Mouse (Mus musculus): ENCODE measurements around the gene Tpm1.
A peak's percentile ranks its signal among the peaks of the same experiment; 100 is the strongest.

Tpm1 gene

GRCm38 (mm10) chr9:67045966-67046602 lies 3.1 kb downstream of the Tpm1 start:
- DNase-seq = no peak

DNA sequence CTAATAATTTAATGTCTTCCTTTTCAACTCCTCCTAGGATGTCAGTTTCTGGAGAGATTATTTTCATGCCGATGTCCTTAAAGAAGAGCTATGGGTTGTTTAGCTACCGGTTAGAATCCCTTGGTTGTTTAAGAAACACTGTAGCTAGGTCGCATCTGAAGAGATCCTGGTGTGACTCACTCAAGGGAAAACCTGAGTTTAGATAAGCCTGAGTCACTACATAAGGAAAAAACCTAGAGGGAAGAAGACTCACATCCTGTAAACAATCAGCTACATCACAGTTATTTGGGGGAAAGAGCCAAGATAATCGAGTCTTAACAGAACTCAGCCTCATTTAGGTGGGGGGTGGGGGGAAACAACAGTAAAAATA lies 3.9 kb downstream of the Tpm1 start:
- DNase-seq = no peak

GRCm38 (mm10) chr9:67044551-67045305 lies 4.5 kb downstream of the Tpm1 start:
- DNase-seq = peak; percentile 68

DNA sequence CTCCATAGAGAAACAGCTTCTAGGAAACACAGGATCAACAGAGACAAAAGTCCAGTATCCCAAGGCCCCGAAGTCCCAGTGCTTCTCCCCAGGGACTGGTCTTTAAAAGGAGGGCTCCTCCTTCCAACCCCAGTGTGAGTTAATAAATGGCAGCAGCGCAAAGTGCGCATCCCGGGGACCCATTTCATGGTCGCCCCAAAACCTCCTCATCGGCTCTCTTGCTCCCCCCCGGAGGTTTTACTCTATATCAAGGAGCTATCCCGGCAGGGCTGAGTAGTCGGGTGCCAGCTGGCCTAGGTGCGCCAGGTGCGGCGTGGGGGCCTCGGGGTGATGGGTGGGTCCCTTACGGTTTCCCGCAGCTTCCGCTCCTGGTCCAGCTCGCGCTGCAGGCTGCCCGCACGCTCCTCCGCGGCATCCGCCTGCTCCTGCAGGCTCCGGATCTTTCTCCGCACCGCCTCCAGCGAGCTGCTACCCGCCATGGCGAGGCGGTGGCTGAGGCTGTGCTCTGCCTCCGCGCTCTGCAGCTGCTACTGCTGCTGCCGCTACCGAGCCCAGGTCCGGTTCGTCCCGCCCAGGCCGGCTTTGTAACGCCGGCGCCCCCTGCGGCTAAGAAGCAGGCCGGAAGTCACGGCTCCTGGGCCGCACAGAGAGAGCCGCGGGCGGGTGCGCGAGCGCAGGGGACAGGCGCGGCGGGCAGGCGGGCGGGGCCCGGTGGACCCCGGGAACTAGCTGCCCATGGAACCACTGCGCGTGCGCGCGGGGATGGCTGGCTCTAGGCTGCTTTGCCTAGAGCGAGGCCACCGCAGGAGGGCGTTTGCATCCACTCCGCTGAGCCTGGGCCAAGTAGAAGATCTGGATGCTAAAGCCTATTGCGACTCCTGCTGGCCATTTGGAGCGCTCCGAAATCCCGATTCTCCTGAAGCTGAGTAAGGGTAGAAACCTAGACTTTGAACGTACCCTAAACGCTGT lies 5.7 kb downstream of the Tpm1 start:
- DNase-seq = peak; percentile 100

GRCm38 (mm10) chr9:67042813-67043207 lies 6.4 kb downstream of the Tpm1 start:
- no peak for DNase-seq

DNA sequence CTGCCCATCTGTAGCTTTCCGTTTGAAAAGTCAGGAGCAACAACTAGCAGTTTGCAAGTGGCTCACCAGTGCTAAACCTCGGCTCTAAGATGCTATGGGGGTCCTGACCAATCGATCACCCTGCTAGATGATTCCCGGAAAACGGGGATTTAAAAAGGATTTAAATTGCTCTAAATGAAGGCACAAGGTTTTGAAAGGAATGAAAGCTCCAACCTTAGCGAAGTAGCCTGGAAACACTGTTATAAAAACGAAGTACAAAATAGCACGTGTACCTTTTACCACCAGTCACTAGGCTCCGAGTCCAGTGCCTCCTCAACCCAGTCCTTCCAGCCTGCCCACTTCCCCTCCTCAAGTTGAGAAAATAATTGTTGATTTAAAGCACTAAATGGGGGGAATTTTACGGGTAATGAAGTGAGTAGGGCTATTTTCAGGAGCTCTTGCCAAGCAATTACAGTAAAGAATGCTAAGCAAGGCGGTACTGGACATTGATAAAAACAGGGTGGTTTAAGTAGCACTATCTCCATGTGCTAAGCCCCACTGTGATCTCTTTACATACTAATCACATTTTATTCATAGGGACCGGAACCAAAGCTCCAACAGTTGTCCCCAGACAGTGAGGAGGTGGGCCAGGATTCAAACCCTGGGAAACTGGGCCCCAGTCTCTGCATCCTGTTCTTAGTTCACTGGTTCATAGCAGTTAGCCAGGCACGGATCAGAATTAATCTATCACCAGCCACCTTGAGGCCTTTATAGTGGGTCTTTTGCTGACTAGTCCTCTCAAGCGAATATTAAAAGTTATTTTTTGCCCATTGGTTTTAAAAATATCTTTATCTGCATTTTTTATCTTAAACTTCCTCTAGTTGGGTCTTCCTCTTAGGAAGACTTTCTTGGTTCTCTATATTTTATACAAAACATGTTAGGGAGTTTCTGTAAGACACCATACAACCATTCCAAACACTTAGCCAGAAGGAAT lies 7.1 kb downstream of the Tpm1 start:
- DNase-seq = no peak

- no peak for DNase-seq
Observed at GRCm38 (mm10) chr9:67040963-67041839, 8.0 kb downstream of the Tpm1 start.

- DNase-seq = no peak
Observed at GRCm38 (mm10) chr9:67039867-67040266, 9.3 kb downstream of the Tpm1 start.

GRCm38 (mm10) chr9:67038686-67039085 lies 10.5 kb downstream of the Tpm1 start:
- DNase-seq = no peak

DNA sequence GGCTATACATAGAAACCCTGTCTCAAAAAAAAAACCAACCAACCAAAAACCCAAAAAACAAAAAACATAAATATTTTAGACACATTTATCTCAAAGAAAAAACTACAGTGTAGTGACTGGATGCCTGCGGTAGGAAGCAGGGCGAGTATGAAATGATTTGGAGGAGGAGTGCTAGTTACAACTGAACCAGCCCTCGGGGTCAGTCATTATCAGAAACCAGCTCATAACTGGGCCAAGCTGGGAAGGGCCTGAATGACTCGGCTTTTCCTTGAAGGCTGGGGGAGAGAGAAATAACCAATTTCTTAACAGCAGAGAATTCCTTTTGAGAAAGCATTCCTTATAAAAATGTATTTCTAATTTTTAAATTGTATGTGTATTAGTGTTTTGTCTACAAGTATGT lies 11.5 kb downstream of the Tpm1 start:
- DNase-seq = no peak

- DNase-seq = no peak
Observed at GRCm38 (mm10) chr9:67036527-67037118, 12.6 kb downstream of the Tpm1 start.

- DNase-seq = no peak
Observed at GRCm38 (mm10) chr9:67035957-67036451, 13.2 kb downstream of the Tpm1 start.

- DNase-seq = no peak
Observed at GRCm38 (mm10) chr9:67034677-67035076, 14.5 kb downstream of the Tpm1 start.

DNA sequence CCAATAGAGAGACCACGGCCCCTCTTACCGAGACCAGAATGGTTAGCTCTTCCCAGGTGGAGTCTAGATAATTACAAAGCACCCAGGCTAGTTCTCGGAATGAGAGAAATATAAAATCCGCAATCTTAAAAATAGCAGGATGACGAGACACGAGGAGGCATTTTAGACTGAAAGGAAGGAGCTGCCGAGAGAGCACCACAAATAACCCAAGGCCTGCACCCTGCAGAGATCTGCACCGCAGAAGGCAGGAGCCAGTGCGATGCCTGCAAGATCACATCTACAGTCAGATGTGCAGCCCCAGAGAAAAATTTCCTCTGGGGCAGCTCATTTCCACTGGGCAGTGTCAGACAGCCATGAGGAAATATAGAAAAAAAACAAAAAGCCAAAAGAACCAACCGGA lies 16.2 kb downstream of the Tpm1 start:
- no peak for DNase-seq

DNA sequence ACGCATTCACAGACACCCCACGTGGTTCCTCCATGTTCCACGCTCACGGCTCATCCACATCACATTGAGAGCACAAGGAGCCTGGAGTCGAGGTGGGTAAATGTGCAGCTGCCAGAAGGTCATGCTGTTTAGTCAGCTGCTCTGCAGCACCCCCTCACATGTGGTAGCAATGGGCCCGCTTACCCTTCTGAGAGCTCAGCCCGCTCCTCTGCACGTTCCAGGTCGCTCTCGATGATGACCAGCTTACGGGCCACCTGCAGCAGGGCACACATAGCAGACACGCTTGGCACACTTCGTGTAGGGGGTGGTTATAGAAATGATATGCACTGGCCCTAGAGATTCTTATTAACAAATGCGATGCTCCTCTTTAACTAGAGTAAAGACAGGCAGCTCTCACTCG lies 16.6 kb downstream of the Tpm1 start:
- DNase-seq = no peak

DNA sequence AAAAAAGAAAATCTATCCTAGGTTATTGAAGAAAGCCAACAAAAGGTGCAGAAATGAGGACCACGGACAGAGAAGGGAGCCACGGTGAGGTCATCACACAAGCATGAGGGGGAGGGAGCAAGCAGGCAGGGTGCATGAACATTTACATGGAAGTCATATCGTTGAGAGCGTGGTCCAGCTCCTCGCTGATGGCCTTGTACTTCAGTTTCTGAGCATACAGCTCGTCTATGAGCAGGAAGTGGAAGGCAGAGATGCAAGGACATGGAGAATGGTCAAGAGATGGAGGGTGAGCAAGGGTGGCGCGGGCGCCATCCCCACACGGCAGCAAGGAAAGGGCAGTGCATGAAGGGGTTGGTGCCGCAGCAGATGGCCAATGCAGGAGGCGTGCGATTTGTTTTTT lies 19.7 kb downstream of the Tpm1 start:
- DNase-seq = no peak

DNA sequence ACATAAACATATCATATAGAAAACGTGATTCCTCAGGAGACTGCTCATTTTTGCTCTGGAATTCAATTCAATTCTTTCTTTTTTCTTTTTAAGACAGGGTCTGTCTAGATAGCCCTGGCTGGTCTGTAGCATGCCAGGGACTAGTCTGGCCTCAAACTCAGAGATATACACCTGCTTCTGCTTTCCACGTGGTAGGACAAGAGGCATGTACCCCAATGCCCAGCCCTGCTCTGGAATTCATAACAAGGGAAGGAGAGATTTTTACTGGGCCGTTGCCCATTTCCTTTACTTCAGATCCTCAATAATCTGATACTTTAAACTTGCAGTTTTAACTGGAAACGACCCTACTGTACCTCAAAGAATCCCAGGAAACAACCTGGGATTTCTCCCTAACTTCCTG lies 20.3 kb downstream of the Tpm1 start:
- no peak for DNase-seq

DNA sequence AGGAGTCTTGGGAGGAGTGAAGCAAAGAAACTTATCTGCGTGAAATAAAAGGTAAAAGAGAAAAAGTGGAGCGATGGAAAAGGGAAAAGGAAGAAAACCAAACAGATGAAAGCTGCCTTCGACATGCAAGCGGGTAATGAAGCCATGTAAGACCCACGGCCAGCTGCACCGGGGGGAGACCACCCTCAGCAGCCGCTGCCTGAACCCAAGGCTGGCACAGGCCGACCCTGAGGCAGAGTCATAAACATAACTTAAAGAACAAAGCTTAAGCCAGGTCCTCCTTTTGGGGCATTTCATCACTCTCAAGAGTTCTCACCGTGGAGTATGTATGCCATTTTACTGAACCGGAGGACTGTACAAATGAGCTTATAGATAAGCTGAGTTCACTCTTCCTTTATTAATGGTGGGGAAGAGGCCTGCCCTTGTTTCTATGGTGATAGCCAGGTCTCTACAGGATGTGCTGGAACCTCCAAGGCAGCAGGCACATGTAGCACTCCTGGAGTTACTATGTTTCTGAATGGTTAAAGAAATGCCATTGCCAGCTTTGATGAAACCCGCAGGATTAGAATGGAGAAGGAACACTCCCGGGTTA lies 21.0 kb downstream of the Tpm1 start:
- no peak for DNase-seq

DNA sequence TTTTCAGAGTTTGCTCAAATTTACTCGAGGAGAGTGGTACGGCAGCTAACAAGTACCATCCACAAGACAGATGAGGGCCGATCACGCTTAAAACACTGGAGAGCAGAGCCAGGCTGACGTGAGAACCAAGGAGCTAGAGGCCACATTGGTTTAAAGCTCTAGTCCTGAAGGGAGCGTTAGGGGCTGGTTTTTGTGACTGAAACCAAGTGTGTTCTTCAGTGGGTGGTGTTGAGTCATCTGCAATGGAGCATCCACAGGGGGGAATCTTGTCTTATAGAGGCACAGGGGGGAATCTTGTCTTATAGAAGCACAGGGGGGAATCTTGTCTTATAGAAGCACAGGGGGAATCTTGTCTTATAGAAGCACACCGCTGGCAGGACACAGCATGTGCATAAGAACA lies 22.3 kb downstream of the Tpm1 start:
- no peak for DNase-seq

DNA sequence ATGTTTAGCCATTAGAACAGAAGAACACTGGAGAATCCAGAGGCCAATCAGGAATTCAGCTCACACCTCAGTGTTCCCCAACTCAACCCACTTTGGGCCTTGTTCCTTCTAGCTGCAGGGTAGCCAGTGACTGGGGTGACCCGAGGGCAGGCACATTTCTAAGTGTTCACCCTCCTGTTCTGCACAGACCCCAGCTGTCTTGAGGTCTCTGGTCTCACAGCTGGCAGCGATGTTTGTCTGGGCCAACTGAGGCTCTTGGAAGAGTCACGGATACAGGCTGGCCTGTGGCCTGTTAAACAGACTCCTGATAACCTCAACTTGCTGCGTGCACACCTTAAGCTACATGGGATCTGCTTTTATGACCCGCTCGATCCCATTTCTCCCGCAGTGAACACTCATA lies 23.1 kb downstream of the Tpm1 start:
- DNase-seq = no peak

All from thymus, postnatal 14 days (tissue).